Mouse (Mus musculus): Measurements from ENCODE around the gene Golgb1. TPM values are rescaled to one million over a fixed set of nuclear protein-coding genes. Genes with fewer than 3 reads are reported as not detected.
"Not testable (repeated sequence)": the region's sequence is repeated elsewhere in the genome, so short reads cannot be mapped to it uniquely, and the experiment has no call there.

Golgb1 gene
- total RNA-seq (2021), result 10 to 100 TPM; 66.0 to 74.9 TPM

GRCm38 (mm10) chr16:36874583-36875275 lies at the start of gene Golgb1, which contains the start of gene Eaf2:
Gene Golgb1, plus strand, starts transcription at chr16:36875140.
Gene Eaf2, minus strand, starts transcription at chr16:36875003.
- peak; percentile 95 to 96 for DNase-seq (ENCODE audit: low spot score in 2 of 2)
- intact Hi-C loops (cut with DNase I), result loop anchor here (2.0 kb wide), 1 partner anchor 136 kb away; the partner anchor contains the start of gene Polq

GRCm38 (mm10) chr16:36827611-36828053 lies 47.3 kb upstream of the Golgb1 start:
- intact Hi-C loops (cut with DNase I), result loop anchor here (10.0 kb wide), 1 partner anchor 753 kb away; the partner anchor contains the start of genes Ccdc58 and Fam162a
- no peak for DNase-seq (ENCODE audit: low spot score in 2 of 2)

GRCm38 (mm10) chr16:36828054-36828786 lies 46.7 kb upstream of the Golgb1 start, which contains the start of gene Iqcb1:
Gene Iqcb1, plus strand, starts transcription at chr16:36828385.
- DNase-seq (ENCODE audit: low spot score in 2 of 2), result peak; percentile 80
- intact Hi-C loops (cut with DNase I), result loop anchor here (10.0 kb wide), 1 partner anchor 753 kb away; the partner anchor contains the start of genes Ccdc58 and Fam162a

- intact Hi-C loops (cut with DNase I), result loop anchor here (10.0 kb wide), 1 partner anchor 754 kb away; the partner anchor contains the start of genes Ccdc58 and Fam162a
- no peak for DNase-seq (ENCODE audit: low spot score in 2 of 2)
Measured at GRCm38 (mm10) chr16:36828820-36829219, 46.1 kb upstream of the Golgb1 start.

GRCm38 (mm10) chr16:36846894-36847293 lies 28.0 kb upstream of the Golgb1 start:
- intact Hi-C loops (cut with DNase I); DNase-seq (ENCODE audit: low spot score in 2 of 2): not testable (repeated sequence)

GRCm38 (mm10) chr16:36851202-36851601 lies 23.7 kb upstream of the Golgb1 start:
- no peak for DNase-seq (ENCODE audit: low spot score in 2 of 2)
- intact Hi-C loops (cut with DNase I), result no loop called here

GRCm38 (mm10) chr16:36863585-36863984 lies 11.4 kb upstream of the Golgb1 start:
- intact Hi-C loops (cut with DNase I), result no loop called here
- DNase-seq (ENCODE audit: low spot score in 2 of 2), result no peak

GRCm38 (mm10) chr16:36869442-36869841 lies 5.5 kb upstream of the Golgb1 start:
- intact Hi-C loops (cut with DNase I), result no loop called here
- DNase-seq (ENCODE audit: low spot score in 2 of 2), result no peak

- intact Hi-C loops (cut with DNase I), result loop anchor here (2.0 kb wide), 1 partner anchor 135 kb away; the partner anchor contains the start of gene Polq
- peak in 1 of 2 experiments; percentile 60 for DNase-seq (ENCODE audit: low spot score in 2 of 2)
Measured at GRCm38 (mm10) chr16:36875276-36875851, 424 bp downstream of the Golgb1 start.

- intact Hi-C loops (cut with DNase I), result no loop called here
Measured at GRCm38 (mm10) chr16:36877316-36877715, 2.4 kb downstream of the Golgb1 start.

GRCm38 (mm10) chr16:36882737-36883343 lies 7.9 kb downstream of the Golgb1 start:
- intact Hi-C loops (cut with DNase I), result no loop called here
- no peak for DNase-seq (ENCODE audit: low spot score in 2 of 2)

More at GRCm38 (mm10) chr16:36877316-36877715, 2.4 kb downstream of the Golgb1 start:
- no peak for DNase-seq (ENCODE audit: low spot score in 2 of 2)

- DNase-seq (ENCODE audit: low spot score in 2 of 2), result no peak
- intact Hi-C loops (cut with DNase I), result no loop called here
Measured at GRCm38 (mm10) chr16:36884881-36885280, 9.9 kb downstream of the Golgb1 start.

- no peak for DNase-seq (ENCODE audit: low spot score in 2 of 2)
- intact Hi-C loops (cut with DNase I), result no loop called here
Measured at GRCm38 (mm10) chr16:36885912-36886311, 11.0 kb downstream of the Golgb1 start.

GRCm38 (mm10) chr16:36887546-36887945 lies 12.6 kb downstream of the Golgb1 start:
- DNase-seq (ENCODE audit: low spot score in 2 of 2), result no peak
- intact Hi-C loops (cut with DNase I), result no loop called here

GRCm38 (mm10) chr16:36890559-36890958 lies 15.6 kb downstream of the Golgb1 start:
- intact Hi-C loops (cut with DNase I), result no loop called here
- no peak for DNase-seq (ENCODE audit: low spot score in 2 of 2)

GRCm38 (mm10) chr16:36891415-36891814 lies 16.5 kb downstream of the Golgb1 start:
- no peak for DNase-seq (ENCODE audit: low spot score in 2 of 2)
- intact Hi-C loops (cut with DNase I), result no loop called here

- no peak for DNase-seq (ENCODE audit: low spot score in 2 of 2)
- intact Hi-C loops (cut with DNase I), result no loop called here
Measured at GRCm38 (mm10) chr16:36893317-36893716, 18.4 kb downstream of the Golgb1 start.

- intact Hi-C loops (cut with DNase I), result no loop called here
Measured at GRCm38 (mm10) chr16:36896712-36897111, 21.8 kb downstream of the Golgb1 start.

GRCm38 (mm10) chr16:36903156-36903555 lies 28.2 kb downstream of the Golgb1 start:
- intact Hi-C loops (cut with DNase I), result no loop called here
- DNase-seq (ENCODE audit: low spot score in 2 of 2), result no peak

More at GRCm38 (mm10) chr16:36896712-36897111, 21.8 kb downstream of the Golgb1 start:
- no peak for DNase-seq (ENCODE audit: low spot score in 2 of 2)
